Mouse (Mus musculus): Measurements from ENCODE around the gene Foxb1. TPM values are rescaled to one million over a fixed set of nuclear protein-coding genes. Genes with fewer than 3 reads are reported as not detected.

Gene Foxb1
- total RNA-seq, 2 experiments from 2014 or later, result not detected

GRCm38 (mm10) chr9:69754712-69755111 lies 6.0 kb downstream of the Foxb1 start:
- DNase-seq, result no peak
- no peak overlapping the region for H3K4me3 ChIP-seq
- intact Hi-C loops (cut with DNase I), result no loop called here
- no peak for TF ChIP-seq CTCF (IDR thresholded peaks at IDR 0.05)
- no peak overlapping the region for H3K27ac ChIP-seq

GRCm38 (mm10) chr9:69754291-69754690 lies 6.4 kb downstream of the Foxb1 start:
- H3K27ac ChIP-seq, result no peak overlapping the region
- intact Hi-C loops (cut with DNase I), result no loop called here
- no peak overlapping the region for H3K4me3 ChIP-seq
- no peak for TF ChIP-seq CTCF (IDR thresholded peaks at IDR 0.05)
- DNase-seq, result no peak

GRCm38 (mm10) chr9:69747971-69748370 lies 12.8 kb downstream of the Foxb1 start:
- peak; percentile 5; the same call in 1 of the 2 replicates for TF ChIP-seq CTCF (IDR thresholded peaks at IDR 0.05)
- intact Hi-C loops (cut with DNase I), result no loop called here
- Histone ChIP-seq H3K4me3 (no peak overlapping the region), H3K27ac (no peak overlapping the region)
- no peak for DNase-seq

- intact Hi-C loops (cut with DNase I), result no loop called here
- no peak for TF ChIP-seq CTCF (IDR thresholded peaks at IDR 0.05)
- Histone ChIP-seq H3K4me3 (no peak overlapping the region), H3K27ac (no peak overlapping the region)
- DNase-seq, result no peak
Measured at GRCm38 (mm10) chr9:69728736-69729135, 32.0 kb downstream of the Foxb1 start.

- Histone ChIP-seq H3K4me3 (no peak overlapping the region), H3K27ac (no peak overlapping the region)
- no peak for TF ChIP-seq CTCF (IDR thresholded peaks at IDR 0.05)
- DNase-seq, result no peak
- intact Hi-C loops (cut with DNase I), result no loop called here
Measured at GRCm38 (mm10) chr9:69718431-69718830, 42.3 kb downstream of the Foxb1 start.

GRCm38 (mm10) chr9:69716364-69716763 lies 44.4 kb downstream of the Foxb1 start:
- intact Hi-C loops (cut with DNase I), result no loop called here
- no peak for DNase-seq
- no peak for TF ChIP-seq CTCF (IDR thresholded peaks at IDR 0.05)
- Histone ChIP-seq H3K4me3 (no peak overlapping the region), H3K27ac (no peak overlapping the region)

GRCm38 (mm10) chr9:69715445-69715844 lies 45.3 kb downstream of the Foxb1 start:
- TF ChIP-seq CTCF (IDR thresholded peaks at IDR 0.05), result no peak
- no peak overlapping the region for H3K27ac ChIP-seq
- no peak overlapping the region for H3K4me3 ChIP-seq
- intact Hi-C loops (cut with DNase I), result no loop called here
- DNase-seq, result no peak

GRCm38 (mm10) chr9:69714346-69714745 lies 46.4 kb downstream of the Foxb1 start:
- intact Hi-C loops (cut with DNase I), result no loop called here
- TF ChIP-seq CTCF (IDR thresholded peaks at IDR 0.05), result no peak

GRCm38 (mm10) chr9:69713577-69714327 lies 47.0 kb downstream of the Foxb1 start:
- no peak overlapping the region for H3K4me3 ChIP-seq
- intact Hi-C loops (cut with DNase I), result no loop called here
- DNase-seq, result no peak
- no peak for TF ChIP-seq CTCF (IDR thresholded peaks at IDR 0.05)
- H3K27ac ChIP-seq, result no peak overlapping the region

More at GRCm38 (mm10) chr9:69714346-69714745, 46.4 kb downstream of the Foxb1 start:
- Histone ChIP-seq H3K27ac (no peak overlapping the region), H3K4me3 (no peak overlapping the region)
- no peak for DNase-seq

- Histone ChIP-seq H3K27ac (no peak overlapping the region), H3K4me3 (no peak overlapping the region)
- DNase-seq, result no peak
- intact Hi-C loops (cut with DNase I), result no loop called here
- TF ChIP-seq CTCF (IDR thresholded peaks at IDR 0.05), result no peak
Measured at GRCm38 (mm10) chr9:69712714-69713525, 47.8 kb downstream of the Foxb1 start.

Other genes with a start within 250 kb of the Foxb1 start
- 10 to 100 TPM; 80.0 to 99.7 TPM for gene Bnip2, start 228.5 kb upstream of the Foxb1 start, total RNA-seq (2021)